Mouse (Mus musculus): Measurements from ENCODE around the gene Scp2.
"Not testable (repeated sequence)": the region's sequence is repeated elsewhere in the genome, so short reads cannot be mapped to it uniquely, and the experiment has no call there.

The Scp2 gene

DNA sequence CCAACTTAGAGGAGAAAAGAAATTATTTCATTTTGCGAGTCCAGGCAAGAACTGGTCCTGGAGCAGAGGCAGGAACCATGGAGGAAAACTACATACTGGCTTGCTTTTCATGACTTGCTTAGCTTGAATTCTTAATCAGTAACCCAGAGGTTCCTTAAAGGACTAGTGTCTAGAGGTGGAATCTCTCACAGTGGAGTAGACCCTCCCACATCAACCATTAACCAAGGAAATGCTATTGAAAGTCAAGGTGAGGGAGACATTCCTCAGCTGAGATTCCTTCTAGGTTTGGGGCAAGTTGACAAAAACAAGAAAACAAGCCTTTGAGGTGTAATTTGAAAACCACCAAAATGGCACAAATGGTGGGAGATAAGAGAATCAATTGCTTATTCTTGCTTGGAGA lies at the start of gene Scp2:
TSS of gene Scp2 (minus strand) at position 119 of the 400 bp plus-strand sequence.
- no peak for DNase-seq (ENCODE audit: low read depth, low spot score)

DNA sequence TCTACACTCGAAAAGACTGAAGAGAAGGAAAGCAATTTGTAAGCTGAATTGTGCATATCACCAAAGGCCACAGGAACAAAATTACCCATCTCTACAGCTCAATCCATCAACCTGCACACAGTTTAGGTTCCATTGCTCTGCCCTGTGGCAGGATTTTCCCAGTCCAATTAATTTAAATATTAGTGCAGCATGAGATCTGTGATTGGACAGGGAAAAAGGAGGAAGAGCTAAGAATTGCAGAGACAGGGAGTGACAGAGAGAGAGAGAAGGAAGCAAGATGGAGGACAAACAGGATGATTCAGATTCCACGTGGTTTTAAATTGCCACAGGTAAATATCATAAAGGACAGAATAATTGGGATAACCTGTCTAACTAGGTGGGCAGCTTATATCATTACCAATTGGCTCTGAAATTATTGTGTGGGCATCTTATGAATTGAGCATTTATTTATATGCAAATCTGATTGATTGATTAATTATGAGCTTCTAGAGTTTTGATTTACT lies 48.1 kb upstream of the Scp2 start:
- no peak for DNase-seq (ENCODE audit: low read depth, low spot score)

DNA sequence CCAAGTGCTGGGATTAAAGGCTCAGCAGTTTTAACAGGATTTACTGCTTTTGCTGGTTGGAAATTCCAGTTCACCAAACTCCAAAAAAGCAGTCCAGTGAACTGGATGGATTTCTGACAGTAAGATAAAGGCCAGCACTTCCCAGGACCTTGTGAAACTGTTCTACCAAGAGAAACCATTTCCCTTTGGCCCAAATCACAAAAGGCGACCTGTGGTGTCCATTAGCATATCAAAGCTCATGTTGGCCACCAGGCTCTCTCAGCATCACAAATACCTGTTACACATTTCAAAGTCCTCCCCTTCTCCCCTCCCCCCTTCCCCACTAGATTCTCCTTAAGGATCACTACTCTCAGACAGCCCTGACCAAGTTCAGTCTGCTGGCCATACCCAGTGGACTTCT lies 37.5 kb upstream of the Scp2 start:
- no peak for DNase-seq (ENCODE audit: low read depth, low spot score)

DNA sequence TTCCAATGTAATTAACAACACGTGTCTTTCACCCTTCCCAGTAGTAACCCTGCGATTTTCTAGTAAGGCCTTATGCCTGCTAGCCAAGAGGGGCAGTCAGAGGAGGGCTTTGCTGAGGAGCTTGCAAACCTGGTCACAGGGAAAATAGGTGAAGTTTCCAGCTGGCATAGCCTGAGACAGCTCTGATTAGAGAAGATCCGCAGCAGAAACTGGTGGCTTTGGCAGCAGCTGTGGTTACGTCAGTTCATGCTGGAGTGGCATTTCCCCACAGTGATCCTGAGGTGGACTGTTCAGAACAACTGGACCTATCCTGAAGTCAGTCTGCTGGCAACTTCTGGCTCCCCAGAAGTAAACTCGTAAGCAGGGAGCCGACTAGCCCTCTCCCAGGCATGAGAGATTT lies 23.3 kb upstream of the Scp2 start:
- DNase-seq (ENCODE audit: low read depth, low spot score) = no peak

DNA sequence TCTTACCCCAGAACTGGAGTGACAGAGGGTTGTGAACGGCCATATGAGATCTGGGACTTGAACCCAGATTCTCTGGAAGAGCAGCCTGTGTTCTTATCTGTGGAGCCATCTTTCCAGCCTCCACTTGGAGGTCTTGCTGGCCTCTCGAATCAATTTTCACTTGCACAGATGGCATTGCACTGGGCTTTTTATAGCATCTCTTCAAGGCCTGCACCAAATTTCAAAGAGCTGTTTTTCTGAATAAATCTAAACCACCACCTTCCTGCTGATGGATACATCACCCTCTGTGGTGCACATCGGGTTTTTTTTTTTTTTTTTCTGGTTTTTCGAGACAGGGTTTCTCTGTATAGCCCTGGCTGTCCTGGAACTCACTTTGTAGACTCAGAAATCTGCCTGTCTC lies 22.1 kb upstream of the Scp2 start:
- DNase-seq (ENCODE audit: low read depth, low spot score) = no peak

DNA sequence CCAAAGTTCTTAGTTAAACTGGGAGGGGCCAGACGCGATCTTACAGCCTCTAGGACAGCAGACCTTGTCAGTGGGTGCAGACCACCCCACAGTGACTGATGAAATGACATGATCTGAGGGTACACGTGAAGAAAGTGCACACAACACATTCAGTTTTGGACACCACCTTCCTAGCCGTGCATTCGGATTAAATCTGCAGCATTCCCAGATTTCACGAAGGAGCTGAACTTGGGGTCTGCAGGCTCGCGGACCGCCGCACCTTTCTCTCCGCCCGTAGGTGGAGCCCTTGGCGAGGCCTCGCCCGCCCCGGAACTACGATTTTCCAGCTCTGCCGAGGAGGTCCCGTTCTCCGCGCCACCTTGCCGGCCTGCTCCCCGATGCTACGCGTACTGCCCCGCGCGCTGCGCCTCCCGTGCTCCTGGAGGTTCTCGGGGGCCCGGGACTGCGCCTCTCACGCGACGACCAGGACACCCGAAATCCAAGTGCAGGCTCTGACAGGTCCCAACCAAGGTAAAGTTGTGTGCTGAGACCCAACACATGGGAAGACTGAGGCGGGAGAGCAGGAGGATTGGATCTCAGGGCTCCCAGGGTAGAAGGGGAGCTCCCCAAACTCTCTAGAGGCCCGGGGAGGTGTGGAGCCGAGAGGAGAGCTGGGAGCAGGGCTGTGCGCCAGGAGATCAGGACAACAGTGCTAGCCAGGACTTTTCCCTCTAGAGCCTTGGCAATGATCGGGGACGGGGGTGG lies 20.5 kb upstream of the Scp2 start, which contains the start of gene Echdc2:
TSS of gene Echdc2 (plus strand) at position 286 of the 744 bp plus-strand sequence.
- peak; percentile 56 for DNase-seq (ENCODE audit: low read depth, low spot score)

DNA sequence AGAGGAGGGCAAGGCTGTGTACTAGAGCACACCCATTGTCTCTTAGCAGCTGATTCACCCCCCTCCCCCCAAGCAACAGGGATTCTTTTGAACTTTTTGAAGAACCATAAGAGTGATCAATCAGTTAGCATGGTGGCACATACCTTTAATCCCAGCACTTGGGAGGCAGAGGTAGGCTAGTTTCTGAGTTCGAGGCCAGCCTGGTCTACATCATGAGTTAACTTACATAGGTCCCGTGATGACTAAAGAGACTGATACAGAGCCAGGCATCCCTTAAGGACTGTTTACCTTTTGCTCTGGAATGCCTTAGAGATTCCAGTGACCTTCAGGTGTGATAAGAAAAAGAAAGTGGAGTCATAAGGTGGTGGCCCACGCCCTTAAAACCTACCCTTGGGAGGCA lies 18.5 kb upstream of the Scp2 start:
- no peak for DNase-seq (ENCODE audit: low read depth, low spot score)

DNA sequence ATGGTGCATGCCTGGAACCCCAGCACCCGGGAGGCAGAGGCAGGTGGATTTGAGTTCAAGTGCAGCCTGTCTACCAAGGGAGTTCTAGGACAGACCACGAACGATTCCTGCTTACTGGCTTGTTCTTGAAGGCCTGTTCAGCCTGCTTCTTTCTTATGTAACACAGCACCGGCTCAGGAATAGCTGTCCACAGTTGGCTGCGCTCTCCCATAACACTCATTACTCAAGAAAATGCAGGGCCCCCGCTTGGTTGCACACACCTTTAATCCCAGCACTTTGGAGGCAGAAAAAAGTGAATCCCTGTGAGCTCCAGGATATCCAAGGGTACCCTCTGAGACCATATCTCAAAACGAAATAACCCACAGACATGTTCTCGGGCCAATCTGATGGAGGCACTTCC lies 17.1 kb upstream of the Scp2 start:
- no peak for DNase-seq (ENCODE audit: low read depth, low spot score)

DNA sequence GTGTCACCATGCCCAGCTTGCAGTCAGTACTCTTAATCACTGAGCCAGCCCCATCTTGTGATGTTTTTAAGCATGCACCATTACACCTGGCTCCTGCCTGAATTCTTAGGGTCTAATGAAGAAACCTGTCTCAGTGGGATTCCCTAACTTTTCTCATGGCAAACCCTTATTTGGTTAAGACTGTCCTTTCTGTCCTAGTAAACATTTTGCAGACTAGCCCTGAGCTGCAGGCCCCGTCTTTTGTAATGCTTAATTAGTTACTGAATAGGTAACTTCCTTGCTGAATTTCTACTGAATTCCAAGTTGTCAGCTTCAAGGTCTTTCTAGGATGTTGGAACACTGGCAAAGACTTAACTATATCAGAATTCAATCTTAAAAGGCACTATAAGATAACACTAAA lies 10.3 kb upstream of the Scp2 start:
- DNase-seq (ENCODE audit: low read depth, low spot score) = not testable (repeated sequence)

DNA sequence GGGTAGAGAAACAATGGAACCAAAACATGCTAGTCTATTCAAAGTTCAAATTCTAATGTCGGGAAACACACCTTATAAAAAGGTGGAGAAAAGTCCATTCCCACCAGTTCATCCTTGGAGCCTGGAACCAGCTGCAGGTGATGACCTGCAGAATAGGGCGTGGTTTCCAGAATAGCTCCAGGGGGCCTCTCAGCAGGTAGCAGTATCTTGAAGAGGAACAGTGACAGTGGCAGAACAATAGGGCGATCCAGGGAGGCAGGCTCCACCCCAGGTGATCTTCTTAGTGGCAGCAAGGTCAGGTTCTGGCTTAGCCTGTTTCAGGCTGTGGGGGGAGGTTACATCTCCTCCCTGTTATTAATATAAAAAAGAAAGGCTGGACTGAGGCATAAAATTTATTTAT lies 756 bp upstream of the Scp2 start:
- DNase-seq (ENCODE audit: low read depth, low spot score) = not testable (repeated sequence)

DNA sequence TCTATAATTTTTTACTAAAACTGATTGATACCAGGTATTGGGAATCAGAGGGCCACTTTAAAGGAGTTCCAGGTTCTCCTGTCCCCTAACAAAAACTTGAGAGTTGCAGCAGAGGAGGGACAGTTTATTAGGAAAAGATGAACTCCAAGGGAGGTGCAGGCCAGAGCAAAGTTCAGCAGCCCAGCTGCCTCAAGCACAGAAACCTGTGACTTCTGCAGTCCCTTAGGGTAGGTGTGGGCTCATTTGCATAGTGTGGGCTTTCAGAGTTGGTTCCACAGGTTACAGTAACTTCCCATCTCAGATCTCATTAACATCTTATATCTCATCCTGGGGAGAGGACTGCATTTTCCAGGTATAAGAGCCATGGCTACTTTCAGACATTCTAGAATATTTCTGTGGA lies 1.0 kb downstream of the Scp2 start:
- no peak for DNase-seq (ENCODE audit: low read depth, low spot score)

DNA sequence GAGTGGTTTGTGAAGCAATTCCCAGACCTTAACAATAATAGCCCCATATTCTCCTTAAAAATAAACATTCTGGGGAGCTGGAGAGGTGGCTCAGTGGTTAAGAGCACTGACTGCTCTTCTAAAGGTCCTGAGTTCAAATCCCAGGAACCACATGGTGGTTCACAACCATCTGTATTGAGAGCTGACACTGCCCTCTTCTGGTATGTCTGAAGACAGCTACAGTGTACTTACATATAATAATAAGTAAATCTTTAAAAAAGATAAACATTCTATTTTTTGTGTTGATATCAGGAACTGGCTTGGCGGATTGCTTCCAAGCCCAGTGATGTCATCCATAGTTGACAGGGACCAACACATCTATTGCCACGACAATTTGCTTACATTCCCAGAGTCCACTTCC lies 1.6 kb downstream of the Scp2 start:
- DNase-seq (ENCODE audit: low read depth, low spot score) = not testable (repeated sequence)

DNA sequence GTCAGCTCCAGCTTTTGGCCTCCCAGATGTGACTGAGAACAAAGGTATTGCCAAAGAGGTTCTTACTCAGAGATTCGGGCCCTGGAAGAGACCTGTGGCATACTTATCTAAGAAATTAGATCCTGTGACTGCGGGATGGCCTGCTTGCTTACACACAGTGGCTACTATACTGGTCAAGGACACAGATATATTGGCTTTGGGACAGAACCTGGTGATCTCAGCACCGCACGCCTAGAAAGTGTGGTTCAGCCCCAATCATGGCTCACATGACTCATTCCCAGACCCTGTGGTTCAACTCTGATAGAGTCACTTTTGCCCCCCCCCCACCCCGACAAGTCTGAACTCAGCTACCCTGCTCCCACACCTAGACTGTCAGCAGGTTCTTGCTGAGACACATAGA lies 7.9 kb downstream of the Scp2 start:
- DNase-seq (ENCODE audit: low read depth, low spot score) = no peak

DNA sequence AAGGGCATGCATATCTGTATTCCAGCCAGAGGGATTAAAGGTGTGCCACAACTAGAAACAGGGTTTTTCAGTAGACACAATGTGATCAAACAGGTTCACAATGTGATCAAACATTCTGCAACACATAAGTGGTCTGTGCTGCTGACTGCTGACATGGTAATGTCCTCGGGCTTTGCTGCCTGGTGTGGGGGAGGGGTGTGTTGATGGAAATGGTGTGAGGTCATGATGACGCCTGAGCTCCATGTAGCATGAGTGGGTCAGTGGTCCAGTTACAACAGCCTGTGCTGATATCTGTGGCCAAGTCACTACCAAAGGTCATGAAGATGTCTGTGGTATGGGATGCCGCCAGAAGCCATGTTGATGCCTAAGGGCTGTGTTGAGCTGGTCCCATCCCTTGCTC lies 14.3 kb downstream of the Scp2 start:
- DNase-seq (ENCODE audit: low read depth, low spot score) = no peak

DNA sequence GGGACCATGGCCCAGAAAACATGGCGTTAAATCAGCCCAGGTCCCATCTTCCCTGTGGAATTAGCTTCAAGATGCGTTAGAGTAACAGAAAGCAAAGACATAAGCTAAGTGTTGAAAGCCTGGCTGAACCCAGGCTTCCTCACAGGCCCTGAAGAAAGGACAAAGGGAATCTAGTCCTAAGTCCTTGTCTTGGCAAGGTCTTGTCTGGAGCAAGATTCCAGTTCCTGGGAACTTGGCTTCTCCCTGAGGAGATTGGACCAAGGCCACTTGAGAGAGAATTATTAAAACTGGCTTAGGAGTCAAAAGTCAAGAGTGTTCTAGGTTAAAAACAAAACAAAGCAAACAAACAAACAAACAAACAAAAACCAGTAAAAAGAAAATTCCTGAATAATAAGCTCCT lies 16.5 kb downstream of the Scp2 start:
- DNase-seq (ENCODE audit: low read depth, low spot score) = no peak

DNA sequence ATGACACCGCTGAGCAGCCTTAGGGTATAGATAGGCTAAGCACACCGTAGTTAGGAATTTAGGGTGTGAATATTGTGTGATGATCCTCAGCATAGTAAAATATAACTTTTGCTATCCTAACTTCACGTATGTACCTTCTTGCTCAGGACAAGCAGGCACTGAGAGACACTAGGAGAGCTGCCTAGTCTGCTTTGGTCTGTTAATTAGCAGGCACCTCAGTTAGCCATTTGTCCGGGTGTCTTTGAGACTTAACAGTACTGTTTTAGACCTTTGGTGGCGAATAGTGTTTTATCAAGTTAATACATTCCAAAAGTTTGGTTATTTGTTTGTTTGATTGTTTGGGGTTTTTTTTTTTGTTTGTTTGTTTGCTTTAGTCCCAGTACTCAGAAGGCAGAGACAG lies 17.3 kb downstream of the Scp2 start:
- DNase-seq (ENCODE audit: low read depth, low spot score) = no peak

DNA sequence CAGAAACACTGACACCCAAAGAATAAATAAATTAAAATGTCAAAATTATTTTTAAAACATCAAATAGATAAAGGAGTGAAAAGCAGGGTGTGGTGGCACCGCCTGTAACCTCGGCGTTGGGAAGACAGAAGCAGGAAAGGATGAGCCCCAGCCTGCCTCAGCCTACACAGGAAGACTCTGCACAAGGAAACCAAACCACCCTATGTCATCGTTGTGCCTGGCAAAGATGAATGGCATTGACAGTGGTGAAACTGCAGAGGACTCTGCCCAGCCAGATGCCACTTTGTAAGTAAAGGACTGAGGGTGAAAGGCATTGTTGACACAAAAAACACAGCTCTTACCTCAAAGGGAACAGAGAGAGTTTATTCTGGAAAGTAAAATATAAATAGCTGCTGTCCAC lies 18.5 kb downstream of the Scp2 start:
- no peak for DNase-seq (ENCODE audit: low read depth, low spot score)

DNA sequence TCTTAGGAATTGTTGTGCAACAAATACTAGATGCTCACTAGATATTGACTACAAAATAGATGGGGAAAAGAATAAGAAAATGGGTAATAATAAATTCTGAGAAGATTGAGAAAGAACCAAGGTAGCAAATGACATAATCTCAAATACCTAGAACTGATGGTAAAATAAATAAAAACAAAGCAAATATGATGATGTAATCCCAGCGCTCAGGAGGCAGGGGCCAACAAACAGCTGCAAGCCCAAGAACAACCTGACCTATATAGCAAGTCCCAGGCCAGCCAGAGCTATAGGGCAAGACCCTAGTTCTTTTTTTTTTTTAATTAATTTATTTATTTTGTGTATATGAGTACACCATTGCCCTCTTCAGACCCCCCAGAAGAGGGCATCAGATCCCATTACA lies 20.7 kb downstream of the Scp2 start:
- DNase-seq (ENCODE audit: low read depth, low spot score) = no peak

DNA sequence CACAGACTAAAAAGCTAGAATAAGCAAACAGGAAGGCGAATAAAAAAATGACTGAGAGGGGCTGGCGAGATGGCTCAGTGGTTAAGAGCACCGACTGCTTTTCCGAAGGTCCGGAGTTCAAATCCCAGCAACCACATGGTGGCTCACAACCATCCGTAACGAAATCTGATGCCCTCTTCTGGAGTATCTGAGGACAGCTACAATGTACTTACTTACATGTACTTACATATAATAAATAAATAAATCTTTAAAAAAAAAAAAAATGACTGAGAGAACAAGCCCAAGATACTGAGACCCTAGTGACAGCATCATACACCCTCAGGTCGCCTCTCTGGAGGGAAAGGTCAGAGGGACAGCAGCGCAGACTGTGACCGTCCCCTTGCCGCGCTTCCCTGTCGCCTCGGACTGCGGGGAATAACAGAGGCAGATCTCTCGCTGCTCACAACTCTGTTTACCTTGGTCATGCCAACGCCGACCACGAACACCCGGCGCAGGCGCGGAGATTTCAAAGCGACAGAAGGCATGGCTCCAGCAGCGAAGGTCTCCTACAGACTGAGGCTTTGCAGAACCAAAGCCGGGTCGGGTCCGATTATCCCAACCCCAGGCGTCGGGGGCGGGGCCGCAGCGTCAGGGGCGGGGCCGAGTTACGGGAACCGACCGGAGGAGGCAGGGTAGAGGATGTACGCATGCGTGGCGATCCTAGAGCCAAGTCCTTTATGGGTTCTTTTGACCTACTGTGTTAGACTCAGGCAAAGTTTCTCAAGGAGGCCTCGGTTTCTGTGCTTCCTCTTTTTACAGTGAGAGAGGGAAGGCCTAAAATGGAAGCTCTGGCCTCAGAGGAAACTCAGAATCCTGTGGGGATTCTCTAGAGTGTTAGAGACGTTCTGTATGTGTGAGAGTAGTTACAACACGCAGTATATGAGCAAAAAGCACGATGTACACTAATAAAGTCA lies 26.6 kb downstream of the Scp2 start:
- DNase-seq (ENCODE audit: low read depth, low spot score) = peak; percentile 90

DNA sequence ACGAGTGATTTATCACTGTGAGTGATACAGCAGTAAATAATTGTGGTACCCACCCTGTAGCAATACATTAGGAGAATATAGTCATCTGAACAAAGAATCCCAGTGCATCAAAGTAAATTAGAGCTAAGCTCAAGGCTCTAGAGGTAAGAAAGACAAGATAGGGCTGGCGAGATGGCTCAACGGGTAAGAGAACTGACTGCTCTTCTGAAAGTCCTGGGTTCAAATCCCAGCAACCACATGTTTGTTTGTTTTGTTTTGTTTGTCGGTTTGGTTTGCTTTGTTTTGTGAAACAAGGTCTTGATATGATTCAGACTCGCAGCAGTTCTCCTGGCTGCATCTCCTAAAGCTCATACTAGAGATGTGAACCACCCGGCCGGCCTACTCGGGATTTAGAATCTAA lies 27.3 kb downstream of the Scp2 start:
- DNase-seq (ENCODE audit: low read depth, low spot score) = no peak

DNA sequence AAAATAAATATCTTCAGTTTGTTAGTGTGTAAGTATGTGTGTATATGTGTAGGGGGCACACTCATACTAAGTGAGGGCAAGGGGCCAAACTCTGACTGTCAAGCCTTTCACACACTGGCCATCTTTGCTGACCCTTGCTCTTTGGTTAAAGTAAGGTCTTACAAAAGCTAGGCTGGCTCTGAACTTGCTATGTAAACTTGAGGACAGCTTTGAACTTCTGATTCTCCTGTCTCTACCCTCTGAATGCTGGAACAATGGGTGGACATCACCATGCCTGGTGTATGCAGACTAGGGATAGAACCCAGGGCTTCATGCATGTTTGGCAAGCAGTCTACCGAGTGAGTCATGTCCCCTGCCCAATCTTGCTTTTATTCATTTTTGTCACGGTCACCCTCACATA lies 28.3 kb downstream of the Scp2 start:
- DNase-seq (ENCODE audit: low read depth, low spot score) = no peak

DNA sequence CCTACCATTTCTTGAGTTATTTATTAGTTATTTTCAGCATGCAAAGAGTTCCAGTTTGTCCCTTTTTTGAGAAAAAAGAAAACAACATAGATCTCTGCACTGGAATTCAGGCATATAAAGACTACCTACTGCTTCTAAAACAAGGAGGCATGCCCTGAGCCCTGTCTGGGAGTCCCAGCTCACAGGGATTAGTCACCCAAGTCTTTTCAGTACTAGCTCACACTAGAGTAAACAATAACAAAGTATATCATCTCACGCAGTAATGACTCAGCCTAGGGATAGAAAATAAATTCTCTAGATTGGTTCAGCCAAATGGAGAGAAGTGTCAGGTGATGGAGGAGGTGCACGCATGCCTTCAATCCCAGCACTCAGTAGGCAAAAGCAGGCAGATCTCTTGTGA lies 34.1 kb downstream of the Scp2 start:
- DNase-seq (ENCODE audit: low read depth, low spot score) = no peak

DNA sequence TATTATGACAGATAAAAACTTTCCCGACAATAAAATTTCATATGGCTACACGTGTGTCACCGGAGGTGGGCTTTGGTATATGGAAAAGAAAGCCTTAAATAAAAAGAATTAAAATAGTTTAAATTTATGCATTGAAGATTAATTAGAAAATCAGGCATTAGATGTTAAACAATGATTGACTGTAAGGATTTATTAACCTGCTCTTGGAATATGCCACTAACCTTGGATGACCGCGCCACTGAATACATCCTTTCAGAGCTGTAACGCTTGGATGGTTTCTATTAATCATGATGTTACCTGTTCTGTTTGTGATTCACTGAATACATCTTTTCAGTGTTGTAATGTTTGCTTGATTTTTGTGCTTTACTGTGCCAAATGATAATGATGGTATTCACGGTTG lies 35.1 kb downstream of the Scp2 start:
- DNase-seq (ENCODE audit: low read depth, low spot score) = no peak
